Mouse (Mus musculus) CH12.LX (cell line): ENCODE measurements around the gene Vps18. TPM values are rescaled to one million over a fixed set of nuclear protein-coding genes. Genes with fewer than 3 reads are reported as not detected.

Experiments used
- DNase-seq: peaks from one replicate; pipeline ENCODE4 v3.0.0-alpha.2; 2013; ENCODE audit errors: extremely low read depth
- H3K27ac ChIP-seq: 2 replicates; pipeline ENCODE4 v1.5.1; 2012; ENCODE audit warnings: low read depth, mild to moderate bottlenecking, control low read depth, moderate library complexity; ENCODE audit not compliant: insufficient read depth
- H3K27me3 ChIP-seq: replicated peaks from 2 replicates; pipeline ENCODE3; 2012; ENCODE audit warnings: inconsistent platforms
- H3K36me3 ChIP-seq, 2 experiments: replicated peaks in 1 of 2; 2 replicates each; pipeline versions ENCODE3 to v1.6.1; 2012; ENCODE audit warnings: inconsistent platforms in 1 of 2, low read length in 1 of 2, mild to moderate bottlenecking in 1 of 2, mixed read lengths in 1 of 2, moderate library complexity in 1 of 2; ENCODE audit not compliant: control insufficient read depth in 1 of 2, insufficient read depth in 1 of 2
- H3K4me1 ChIP-seq, 2 experiments: 2 replicates each; pipeline ENCODE4 v1.6.1; 2012; ENCODE audit warnings: inconsistent platforms in 1 of 2, moderate library complexity in 1 of 2; ENCODE audit not compliant: insufficient read depth in 2 of 2, control insufficient read depth in 1 of 2
- H3K4me2 ChIP-seq: 2 replicates; pipeline ENCODE4 v1.6.1; 2012; ENCODE audit warnings: low read depth, mild to moderate bottlenecking, control low read depth; ENCODE audit not compliant: poor library complexity, insufficient read depth, severe bottlenecking
- H3K4me3 ChIP-seq, 3 experiments: fragments of 150-350 bp in 1 of 3; sonication (generic) in 1 of 3; replicated peaks in 1 of 3; 2 replicates each; pipeline versions ENCODE3 to v1.5.1; 2011 to 2012; ENCODE audit warnings: low read depth in 2 of 3, low read length in 2 of 3, mild to moderate bottlenecking in 2 of 3, moderate library complexity in 2 of 3, control low read depth in 1 of 3, improper control_type of control experiment in 1 of 3, inconsistent platforms in 1 of 3, mixed read lengths in 1 of 3; ENCODE audit not compliant: poor library complexity in 1 of 3
- H3K79me2 ChIP-seq: replicated peaks from 2 replicates; pipeline ENCODE4 v1.6.1; 2012; ENCODE audit warnings: mild to moderate bottlenecking, moderate library complexity; ENCODE audit not compliant: control insufficient read depth, poor library complexity, insufficient read depth, severe bottlenecking; ENCODE audit errors: extremely low read depth
- H3K9ac ChIP-seq: 2 replicates; pipeline ENCODE4 v1.6.1; 2012; ENCODE audit warnings: low read depth, mild to moderate bottlenecking, control low read depth, moderate library complexity; ENCODE audit not compliant: insufficient read depth
- H3K9me3 ChIP-seq: replicated peaks from 2 replicates; pipeline ENCODE3; 2012; ENCODE audit warnings: low read length, inconsistent platforms, mixed read lengths
- BHLHE40 ChIP-seq: IDR thresholded peaks from 2 replicates; pipeline ENCODE4 v1.6.1; 2011; ENCODE audit warnings: mild to moderate bottlenecking, low read depth, low read length, improper control_type of control experiment
- CHD2 ChIP-seq: IDR thresholded peaks from 2 replicates; pipeline ENCODE4 v1.6.1; 2011; ENCODE audit warnings: low read length, improper control_type of control experiment
- CTCF ChIP-seq, 2 experiments: IDR thresholded peaks in 1 of 2; conservative IDR thresholded peaks in 1 of 2; 2 replicates each; pipeline ENCODE4 v1.5.1; 2011 to 2012; ENCODE audit warnings: low read depth in 2 of 2, low read length in 2 of 2, improper control_type of control experiment in 1 of 2, inconsistent platforms in 1 of 2, mild to moderate bottlenecking in 1 of 2, moderate library complexity in 1 of 2
- E2F4 ChIP-seq: IDR thresholded peaks from 2 replicates; pipeline ENCODE4 v1.6.1; 2011; ENCODE audit warnings: low read depth, low read length, improper control_type of control experiment; ENCODE audit not compliant: insufficient replicate concordance
- EP300 ChIP-seq: IDR thresholded peaks from 2 replicates; pipeline ENCODE4 v1.6.1; 2011; ENCODE audit warnings: low read length, improper control_type of control experiment
- ETS1 ChIP-seq: conservative IDR thresholded peaks from 2 replicates; pipeline ENCODE4 v1.6.1; 2012; ENCODE audit warnings: low read depth, mild to moderate bottlenecking, inconsistent platforms, low read length, improper control_type of control experiment, moderate library complexity
- GABPA ChIP-seq: IDR thresholded peaks from 2 replicates; pipeline ENCODE4 v1.6.1; 2012; ENCODE audit warnings: low read depth, low read length, improper control_type of control experiment, inconsistent platforms; ENCODE audit not compliant: insufficient replicate concordance
- HCFC1 ChIP-seq: IDR thresholded peaks from 2 replicates; pipeline ENCODE4 v1.6.1; 2012; ENCODE audit warnings: low read depth, mild to moderate bottlenecking, inconsistent platforms, low read length, improper control_type of control experiment
- KAT2A ChIP-seq: IDR thresholded peaks from 2 replicates; pipeline ENCODE4 v1.6.1; 2012; ENCODE audit warnings: low read length, improper control_type of control experiment, inconsistent platforms; ENCODE audit not compliant: insufficient replicate concordance
- MAX ChIP-seq: IDR thresholded peaks from 2 replicates; pipeline ENCODE4 v1.6.1; 2011; ENCODE audit warnings: low read length, improper control_type of control experiment
- MEF2A ChIP-seq: IDR thresholded peaks from 2 replicates; pipeline ENCODE4 v1.6.1; 2014; ENCODE audit warnings: low read depth, mild to moderate bottlenecking, inconsistent platforms, low read length, improper control_type of control experiment, borderline replicate concordance
- MYC ChIP-seq: IDR thresholded peaks from 2 replicates; pipeline ENCODE4 v1.6.1; 2011; ENCODE audit warnings: low read depth, mild to moderate bottlenecking, improper control_type of control experiment, low read length
- NELFE ChIP-seq: IDR thresholded peaks from 2 replicates; pipeline ENCODE4 v1.6.1; 2011; ENCODE audit warnings: low read depth, low read length, improper control_type of control experiment
- POLR2A ChIP-seq: IDR thresholded peaks from 2 replicates; pipeline ENCODE4 v1.6.1; 2011; ENCODE audit warnings: low read depth, mild to moderate bottlenecking, improper control_type of control experiment, low read length
- RAD21 ChIP-seq: IDR thresholded peaks from 2 replicates; pipeline ENCODE4 v1.6.1; 2011; ENCODE audit warnings: low read depth, mild to moderate bottlenecking, low read length, improper control_type of control experiment, moderate library complexity
- SIN3A ChIP-seq: IDR thresholded peaks from 2 replicates; pipeline ENCODE4 v1.6.1; 2012; ENCODE audit warnings: low read length, improper control_type of control experiment, inconsistent platforms
- SMC3 ChIP-seq: IDR thresholded peaks from 2 replicates; pipeline ENCODE4 v1.6.1; 2011; ENCODE audit warnings: low read depth, low read length, improper control_type of control experiment
- TCF12 ChIP-seq: IDR thresholded peaks from 2 replicates; pipeline ENCODE4 v1.6.1; 2014; ENCODE audit warnings: low read depth, mild to moderate bottlenecking, inconsistent platforms, low read length, improper control_type of control experiment
- USF2 ChIP-seq: conservative IDR thresholded peaks from 2 replicates; pipeline ENCODE4 v1.6.1; 2011; ENCODE audit warnings: low read depth, low read length, improper control_type of control experiment
- ZC3H11A ChIP-seq: IDR thresholded peaks from 2 replicates; pipeline ENCODE4 v1.6.1; 2012; ENCODE audit warnings: low read depth, mild to moderate bottlenecking, inconsistent platforms, low read length, improper control_type of control experiment
- ZKSCAN1 ChIP-seq: IDR thresholded peaks from 2 replicates; pipeline ENCODE4 v1.6.1; 2012; ENCODE audit warnings: low read depth, inconsistent platforms, low read length, improper control_type of control experiment, borderline replicate concordance
- ZMIZ1 ChIP-seq: IDR thresholded peaks from 2 replicates; pipeline ENCODE4 v1.6.1; 2012; ENCODE audit warnings: low read depth, mild to moderate bottlenecking, inconsistent platforms, low read length, improper control_type of control experiment
- dilution Hi-C: fragments of 300-500 bp; cut with MboI; formaldehyde crosslinking; loops from 2 replicates; pipeline ENCODE4 v1.14.3; 2020; ENCODE audit warnings: low sequenced_read_pairs; ENCODE audit not compliant: extremely low pct_unique_long_range_greater_than_20kb, extremely low pct_ligation_motif_present
- in situ Hi-C: fragments of 300-500 bp; cut with MboI; formaldehyde crosslinking; loops from 3 replicates; pipeline ENCODE4 v1.14.3; 2019; ENCODE audit warnings: low sequenced_read_pairs, low pct_ligation_motif_present, low pct_unique_long_range_greater_than_20kb, mixed read lengths
- polyA plus RNA-seq: library from polyadenylated mRNA; unstranded; fragments of >175 nt; gene quantifications from 2 replicates; pipeline ENCODE4 v1.2.1, GENCODE M21; 2012; ENCODE audit warnings: low read depth; ENCODE audit not compliant: insufficient read length
- total RNA-seq, 2 experiments: library from RNA; depleted of rRNA; stranded (reverse); fragments of 300-350 nt in 1 of 2; fragments of >200 nt in 1 of 2; gene quantifications; 2 replicates each; pipeline ENCODE4 v1.2.3; 2012 to 2014

Vps18 gene
- total and polyA plus RNA-seq, 3 experiments: 8.7 to 17.9 (median 15.4) TPM

DNA sequence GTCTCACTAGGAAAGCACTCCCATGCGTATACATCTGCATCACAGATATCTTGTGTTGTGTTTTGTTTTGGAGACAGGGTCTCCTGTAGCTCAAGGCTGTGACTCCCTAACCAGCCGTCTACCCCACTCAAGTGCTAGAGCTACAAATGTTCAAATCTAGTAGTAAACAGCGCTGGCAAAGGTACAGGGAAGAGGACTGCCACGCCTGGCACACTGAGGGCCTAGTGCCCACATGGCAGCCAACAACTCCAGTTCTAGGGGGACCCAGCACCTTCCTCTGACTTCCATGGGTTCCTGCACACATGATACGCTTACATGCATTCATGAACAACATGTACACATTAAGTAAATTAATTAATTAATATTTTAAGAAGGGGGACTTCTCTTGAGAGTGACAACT, 3.7 kb downstream of the Vps18 start:
- no peaks in the 10 kb centered on the region for H3K9me3 ChIP-seq
- H3K4me3 ChIP-seq: no peak overlapping the region
- H3K79me2 ChIP-seq: peaks cover 19% of the 10 kb centered on the region
- H3K4me2 ChIP-seq: no peak overlapping the region
- no peak overlapping the region for H3K27ac ChIP-seq
- dilution Hi-C loops: no loop called here
- peaks cover 8 to 36% of the 10 kb centered on the region in 2 experiments for H3K4me1 ChIP-seq
- peaks cover 54 to 70% of the 10 kb centered on the region in 2 experiments for H3K36me3 ChIP-seq
- TF ChIP-seq SMC3 (no peak), ZC3H11A (no peak), ZKSCAN1 (no peak), HCFC1 (no peak), CHD2 (no peak), EP300 (no peak), KAT2A (no peak), CTCF (conservative IDR thresholded peaks at IDR 0.05 in 1 of 2, IDR thresholded peaks at IDR 0.05 in 1 of 2; ENCODE audit: low read depth in 2 of 2, low read length in 2 of 2) (no peak), E2F4 (no peak), GABPA (no peak), MEF2A (no peak), BHLHE40 (no peak), USF2 (no peak), MAX (no peak), ZMIZ1 (no peak), RAD21 (no peak), POLR2A (no peak)
- no peak for DNase-seq
- no peak overlapping the region for H3K9ac ChIP-seq
- no peaks in the 10 kb centered on the region for H3K27me3 ChIP-seq
- in situ Hi-C loops: no loop called here

DNA sequence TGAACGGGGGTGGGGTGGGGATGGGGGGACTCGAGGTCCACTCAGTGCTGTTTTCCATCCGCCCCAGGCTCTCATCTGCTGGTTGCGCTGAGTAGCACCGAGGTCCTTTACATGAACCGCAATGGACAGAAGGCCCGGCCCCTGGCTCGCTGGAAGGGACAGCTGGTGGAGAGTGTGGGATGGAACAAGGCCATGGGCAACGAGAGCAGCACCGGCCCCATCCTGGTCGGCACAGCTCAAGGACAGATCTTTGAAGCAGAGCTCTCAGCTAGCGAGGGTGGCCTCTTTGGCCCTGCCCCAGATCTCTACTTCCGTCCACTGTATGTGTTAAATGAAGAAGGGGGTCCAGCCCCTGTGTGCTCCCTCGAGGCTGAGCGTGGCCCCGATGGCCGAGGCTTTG, 4.3 kb downstream of the Vps18 start:
- H3K27me3 ChIP-seq: no peaks in the 10 kb centered on the region
- dilution Hi-C loops: no loop called here
- TF ChIP-seq POLR2A (no peak), NELFE (no peak), TCF12 (no peak), ETS1 (no peak), ZC3H11A (no peak), MYC (no peak), GABPA (no peak), HCFC1 (no peak), SIN3A (no peak), KAT2A (no peak)
- no peak for DNase-seq
- in situ Hi-C loops: no loop called here
- H3K4me2 ChIP-seq: no peak overlapping the region
- no peak overlapping the region for H3K4me3 ChIP-seq
- peaks cover 19% of the 10 kb centered on the region for H3K79me2 ChIP-seq
- H3K27ac ChIP-seq: no peak overlapping the region
- H3K4me1 ChIP-seq: peaks cover 4 to 30% of the 10 kb centered on the region in 2 experiments; a peak in 3 of 4 replicates
- no peak overlapping the region for H3K9ac ChIP-seq
- H3K36me3 ChIP-seq: peaks cover 60 to 76% of the 10 kb centered on the region in 2 experiments
- H3K9me3 ChIP-seq: no peaks in the 10 kb centered on the region
